Mouse (Mus musculus): ENCODE data around the gene Atp6v0c. TPM values are rescaled to one million over a fixed set of nuclear protein-coding genes. Genes with fewer than 3 reads are reported as not detected.

The Atp6v0c gene
- 277 and 289 TPM in 2 replicates for polyA plus RNA-seq (2012; rRNA removed)

GRCm38 (mm10) chr17:24169317-24170065 lies at the start of gene Atp6v0c:
Atp6v0c (minus strand) TSS chr17:24169702.

GRCm38 (mm10) chr17:24209043-24209915 lies 39.8 kb upstream of the Atp6v0c start, which contains the start of gene Ntn3:
Ntn3 (minus strand) TSS chr17:24209531.

GRCm38 (mm10) chr17:24205284-24205888 lies 35.9 kb upstream of the Atp6v0c start, which contains the start of gene Tbc1d24:
Tbc1d24 (minus strand) TSS chr17:24205562.

GRCm38 (mm10) chr17:24163176-24163962 lies 6.1 kb downstream of the Atp6v0c start, which contains the start of gene Amdhd2:
Amdhd2 (minus strand) TSS chr17:24163766.

GRCm38 (mm10) chr17:24150824-24151223 lies 18.7 kb downstream of the Atp6v0c start, which contains the start of gene Pdpk1:
Pdpk1 (minus strand) TSS chr17:24150924.

Other genes starting within 250 kb of the Atp6v0c start
- gene Sbp, start 228.0 kb downstream of the Atp6v0c start, polyA plus RNA-seq (2012; rRNA removed) = not detected in 2 replicates
- not detected in 2 replicates for gene Sbpl, start 214.4 kb downstream of the Atp6v0c start, polyA plus RNA-seq (2012; rRNA removed)
- 0.14 and 0.16 TPM in 2 replicates for gene Prss30, start 189.1 kb downstream of the Atp6v0c start, polyA plus RNA-seq (2012; rRNA removed)
- not detected in 2 replicates for gene Prss22, start 171.6 kb downstream of the Atp6v0c start, polyA plus RNA-seq (2012; rRNA removed)
- not detected in 2 replicates for gene Prss27, start 131.6 kb downstream of the Atp6v0c start, polyA plus RNA-seq (2012; rRNA removed)
- 7.4 and 7.8 TPM in 2 replicates for gene Kctd5, start 96.2 kb downstream of the Atp6v0c start, polyA plus RNA-seq (2012; rRNA removed)
- 8.0 and 9.4 TPM in 2 replicates for gene Pdpk1, start 18.8 kb downstream of the Atp6v0c start, polyA plus RNA-seq (2012; rRNA removed)
- 12.7 and 13.7 TPM in 2 replicates for gene Amdhd2, start 5.9 kb downstream of the Atp6v0c start, polyA plus RNA-seq (2012; rRNA removed)
- gene Tbc1d24, start 35.9 kb upstream of the Atp6v0c start, polyA plus RNA-seq (2012; rRNA removed) = 13.3 and 13.9 TPM in 2 replicates
- 0.30 and 0.37 TPM in 2 replicates for gene Ntn3, start 39.8 kb upstream of the Atp6v0c start, polyA plus RNA-seq (2012; rRNA removed)
- 13.1 and 15.0 TPM in 2 replicates for gene Tedc2, start 51.1 kb upstream of the Atp6v0c start, polyA plus RNA-seq (2012; rRNA removed)
- 17.5 and 18.2 TPM in 2 replicates for gene Ccnf, start 81.8 kb upstream of the Atp6v0c start, polyA plus RNA-seq (2012; rRNA removed)
- gene Abca17, start 181.4 kb upstream of the Atp6v0c start, polyA plus RNA-seq (2012; rRNA removed) = not detected in 2 replicates
- 9.4 and 10.9 TPM in 2 replicates for gene Abca3, start 182.2 kb upstream of the Atp6v0c start, polyA plus RNA-seq (2012; rRNA removed)
- gene Rnps1, start 244.9 kb upstream of the Atp6v0c start, polyA plus RNA-seq (2012; rRNA removed) = 72.7 and 77.9 TPM in 2 replicates

All from liver, embryonic 18 days (tissue).